Mouse (Mus musculus): Measurements from ENCODE around the gene Nrxn2.

Nrxn2 gene

DNA sequence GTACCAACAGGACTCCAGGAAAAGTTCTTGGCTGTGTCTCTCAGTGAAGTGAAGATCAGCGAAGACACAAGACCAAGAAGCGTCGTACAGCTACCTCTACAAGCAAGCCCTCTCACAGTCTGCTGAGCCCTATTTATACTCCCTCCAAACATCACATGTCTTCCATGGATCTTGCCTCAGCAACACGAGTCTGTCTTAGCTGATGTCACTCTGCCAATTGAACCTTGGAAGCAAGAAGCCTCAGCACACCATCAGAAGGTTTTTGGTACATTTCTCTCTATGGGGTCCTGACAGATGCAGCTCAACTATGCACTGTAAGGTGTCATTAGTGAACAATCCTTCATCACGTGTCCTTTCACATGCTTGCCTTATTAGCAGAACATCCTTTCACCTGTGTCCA, 152.9 kb downstream of the Nrxn2 start:
- no peak for DNase-seq (ENCODE audit: low read depth, low spot score)

DNA sequence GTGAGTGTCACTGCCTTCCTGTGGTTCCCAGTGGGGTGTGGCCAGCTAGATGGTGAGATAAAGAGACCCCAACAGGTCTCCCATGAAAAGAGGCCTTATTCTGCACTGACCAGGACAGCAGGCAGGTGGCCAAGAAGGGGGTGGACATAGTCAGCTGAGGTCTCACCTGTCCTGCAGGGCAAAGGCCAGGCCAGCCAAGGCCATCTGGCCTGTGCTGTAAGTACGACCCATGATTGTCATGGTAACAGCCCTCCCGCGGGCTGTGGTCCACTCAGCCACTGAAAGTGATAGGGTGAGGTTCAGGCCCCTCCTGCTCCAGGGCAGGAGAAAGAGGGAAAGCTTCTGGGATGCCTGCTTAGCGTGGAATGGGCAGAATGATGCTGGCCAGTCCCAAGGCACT, 153.5 kb downstream of the Nrxn2 start:
- no peak for DNase-seq (ENCODE audit: low read depth, low spot score)
